Comparison of ENCODE assay signal across 21 mouse cellular contexts in genomic region chr14:48507376-48507775, GRCm38 (mm10).
A peak's percentile ranks its signal among the peaks of the same experiment; 100 is the strongest.
DNase-seq lines count a peak whose midpoint lies in the region; ATAC-seq and TF ChIP-seq lines count a peak whose summit lies in the region.
"Had no signal": no experiment of that assay in that cellular context is flagged by ENCODE, and none has a peak within 500 bp of the region (broad histone marks: within the 10 kb centered on the region; RNA-seq: fewer than 3 reads in every experiment).

No protein-coding gene starts in this region.

- ATAC-seq in forebrain, embryonic 16.5 days: no peak
- no peak for ATAC-seq in kidney, embryonic 15.5 days (replicated peaks; ENCODE audit: low FRiP score)
- no peak for ATAC-seq in midbrain, embryonic 11.5 days (ENCODE audit: low FRiP score)
- ATAC-seq in midbrain, embryonic 16.5 days: no peak
- ATAC-seq in granulocyte monocyte progenitor cell, adult 5-6 weeks (replicated peaks; ENCODE audit: poor library complexity, severe bottlenecking): no peak
- ATAC-seq: activated CD4-positive, CD25-positive, alpha-beta regulatory T cell, adult 4 months; hindbrain, postnatal 0 days; Patski had no signal

- no peak for TF ChIP-seq POLR2A in kidney, adult 2 months (IDR thresholded peaks at IDR 0.05; ENCODE audit: low read depth, low read length)

- no peak overlapping the region for H3K4me3 ChIP-seq in forebrain, embryonic 10.5 days
- H3K4me3 ChIP-seq in forebrain, embryonic 16.5 days (replicated peaks; ENCODE audit: low read length): no peak overlapping the region
- H3K4me3 ChIP-seq in kidney, adult 2 months (ENCODE audit: insufficient read depth, low read depth, low read length): no peak overlapping the region
- no peak overlapping the region for H3K4me3 ChIP-seq in kidney, embryonic 15.5 days (replicated peaks)
- no peak overlapping the region for H3K4me3 ChIP-seq in midbrain, embryonic 11.5 days (ENCODE audit: low read depth, low read length)
- no peak overlapping the region for H3K4me3 ChIP-seq in midbrain, embryonic 16.5 days (ENCODE audit: low read depth, low read length)
- H3K4me3 ChIP-seq: embryonic facial prominence, embryonic 12.5 days had no signal

- H3K9me3 ChIP-seq in forebrain, embryonic 10.5 days: no peaks in the 10 kb centered on the region
- H3K9me3 ChIP-seq in forebrain, embryonic 16.5 days (ENCODE audit: control insufficient read depth, low read length): no peaks in the 10 kb centered on the region
- H3K9me3 ChIP-seq in kidney, embryonic 15.5 days (replicated peaks): no peaks in the 10 kb centered on the region
- H3K9me3 ChIP-seq in midbrain, embryonic 11.5 days (ENCODE audit: control insufficient read depth, low read length): no peaks in the 10 kb centered on the region
- no peaks in the 10 kb centered on the region for H3K9me3 ChIP-seq in midbrain, embryonic 16.5 days (replicated peaks; ENCODE audit: control insufficient read depth, low read length, poor library complexity, severe bottlenecking)
- H3K9me3 ChIP-seq: embryonic facial prominence, embryonic 12.5 days had no signal

- H3K27me3 ChIP-seq in forebrain, embryonic 10.5 days (ENCODE audit: poor library complexity, severe bottlenecking): peaks cover 100% of the 10 kb centered on the region
- H3K27me3 ChIP-seq in forebrain, embryonic 16.5 days (replicated peaks; ENCODE audit: control insufficient read depth, insufficient read depth, low read length): 0 out of 2 replicates have a peak, but pooled peaks cover 6% of the 10 kb centered on the region
- no peaks in the 10 kb centered on the region for H3K27me3 ChIP-seq in kidney, adult 2 months (replicated peaks; ENCODE audit: control insufficient read depth, insufficient read depth, low read length)
- no peaks in the 10 kb centered on the region for H3K27me3 ChIP-seq in kidney, embryonic 15.5 days
- H3K27me3 ChIP-seq in midbrain, embryonic 11.5 days (ENCODE audit: control insufficient read depth, insufficient read depth, low read length): peaks cover 25% of the 10 kb centered on the region
- H3K27me3 ChIP-seq in midbrain, embryonic 16.5 days (ENCODE audit: control insufficient read depth, insufficient read depth, low read depth, low read length): peaks cover 18% of the 10 kb centered on the region
- H3K27me3 ChIP-seq: Patski had no signal

- no peak overlapping the region for H3K4me2 ChIP-seq in forebrain, embryonic 16.5 days (ENCODE audit: low read length)
- H3K4me2 ChIP-seq in kidney, embryonic 15.5 days: no peak overlapping the region
- H3K4me2 ChIP-seq in midbrain, embryonic 11.5 days: no peak overlapping the region
- no peak overlapping the region for H3K4me2 ChIP-seq in midbrain, embryonic 16.5 days (ENCODE audit: low read length)
- H3K4me2 ChIP-seq: embryonic facial prominence, embryonic 12.5 days; heart, embryonic 11.5 days had no signal

- H3K36me3 ChIP-seq in forebrain, embryonic 10.5 days (replicated peaks): peaks cover 21% of the 10 kb centered on the region
- H3K36me3 ChIP-seq in forebrain, embryonic 16.5 days (ENCODE audit: control insufficient read depth, insufficient read depth): peaks cover 5% of the 10 kb centered on the region; the same call in 1 of the 2 replicates
- no peaks in the 10 kb centered on the region; the same call in none of the 2 replicates for H3K36me3 ChIP-seq in kidney, adult 2 months (ENCODE audit: control insufficient read depth, insufficient read depth, low read length)
- peaks cover 22% of the 10 kb centered on the region for H3K36me3 ChIP-seq in kidney, embryonic 15.5 days
- H3K36me3 ChIP-seq in midbrain, embryonic 11.5 days (ENCODE audit: control insufficient read depth, insufficient read depth, low read length): no peaks in the 10 kb centered on the region
- no peaks in the 10 kb centered on the region; the same call in 1 of the 2 replicates for H3K36me3 ChIP-seq in midbrain, embryonic 16.5 days (ENCODE audit: control insufficient read depth, insufficient read depth, low read length)

- H3K4me1 ChIP-seq in forebrain, embryonic 10.5 days: peaks cover 42% of the 10 kb centered on the region
- no peaks in the 10 kb centered on the region; the same call in 1 of the 2 replicates for H3K4me1 ChIP-seq in forebrain, embryonic 16.5 days (replicated peaks; ENCODE audit: control insufficient read depth, insufficient read depth, low read length)
- no peaks in the 10 kb centered on the region for H3K4me1 ChIP-seq in kidney, adult 2 months (ENCODE audit: control insufficient read depth, insufficient read depth, low read length)
- no peaks in the 10 kb centered on the region for H3K4me1 ChIP-seq in kidney, embryonic 15.5 days
- H3K4me1 ChIP-seq in midbrain, embryonic 11.5 days (ENCODE audit: control insufficient read depth, insufficient read depth, low read length): peaks cover 26% of the 10 kb centered on the region
- no peaks in the 10 kb centered on the region for H3K4me1 ChIP-seq in midbrain, embryonic 16.5 days (ENCODE audit: control insufficient read depth, insufficient read depth, low read length)
- H3K4me1 ChIP-seq: embryonic facial prominence, embryonic 12.5 days had no signal

- H3K9ac ChIP-seq in forebrain, embryonic 16.5 days (replicated peaks; ENCODE audit: low read depth, low read length): no peak overlapping the region
- no peak overlapping the region for H3K9ac ChIP-seq in kidney, embryonic 15.5 days
- H3K9ac ChIP-seq in midbrain, embryonic 11.5 days (ENCODE audit: low read length): no peak overlapping the region
- no peak overlapping the region for H3K9ac ChIP-seq in midbrain, embryonic 16.5 days (ENCODE audit: low read depth, low read length)
- H3K9ac ChIP-seq: embryonic facial prominence, embryonic 12.5 days had no signal

- peak; percentile 11 for DNase-seq in forebrain, embryonic 10.5 days (ENCODE audit: extremely low spot score, low spot score)
- peak; percentile 63 for DNase-seq in kidney, adult 2 months
- peak; percentile 73 for DNase-seq in midbrain, embryonic 11.5 days (ENCODE audit: low spot score, missing footprints)
- DNase-seq: B cell, adult 2 months; cerebellum, adult 8-10 months; gastrocnemius, postnatal 25 days; heart, postnatal 14 days; liver; lung, adult 2 months; lung, postnatal 4 days; right cerebral cortex, adult 18-20 months had no signal

- no peak overlapping the region for H3K27ac ChIP-seq in forebrain, embryonic 10.5 days
- H3K27ac ChIP-seq in forebrain, embryonic 16.5 days (ENCODE audit: low read length): no peak overlapping the region
- H3K27ac ChIP-seq in kidney, adult 2 months (ENCODE audit: insufficient read depth, low read depth, low read length): no peak overlapping the region
- H3K27ac ChIP-seq in kidney, embryonic 15.5 days: no peak overlapping the region
- no peak overlapping the region for H3K27ac ChIP-seq in midbrain, embryonic 11.5 days (ENCODE audit: low read depth, low read length)
- H3K27ac ChIP-seq in midbrain, embryonic 16.5 days (ENCODE audit: low read length): no peak overlapping the region
- H3K27ac ChIP-seq: embryonic facial prominence, embryonic 12.5 days; hindbrain, postnatal 0 days; kidney, postnatal 0 days had no signal

- WGBS in forebrain, embryonic 10.5 days: 87% methylated on average over 8 of the region's 8 CpGs
- WGBS in forebrain, embryonic 16.5 days: 60% methylated on average over 8 of the region's 8 CpGs
- 74% methylated on average over 8 of the region's 8 CpGs for WGBS in kidney, adult 2 months
- WGBS in kidney, embryonic 15.5 days: 84% methylated on average over 8 of the region's 8 CpGs
- 86% methylated on average over 8 of the region's 8 CpGs for WGBS in midbrain, embryonic 11.5 days
- WGBS in midbrain, embryonic 16.5 days: 63% methylated on average over 8 of the region's 8 CpGs

- no peak for TF ChIP-seq CTCF in kidney, adult 2 months (conservative IDR thresholded peaks at IDR 0.05; ENCODE audit: insufficient read depth, insufficient read length, low read depth, low read length)

Comparison
In these comparisons a context has a peak if more than half of its experiments do, and no peak if none do; other contexts are left out.
1. DNase-seq: peak in every context shown above with its lines; median percentile 73 in midbrain, embryonic 11.5 days; 63 in kidney, adult 2 months; 11 in forebrain, embryonic 10.5 days.